Mouse (Mus musculus) hindbrain, embryonic 14.5 days (tissue): ENCODE measurements around the gene Gm6525. TPM values are rescaled to one million over a fixed set of nuclear protein-coding genes. Genes with fewer than 3 reads are reported as not detected.

Experiments
- ATAC-seq: fragments of 200-750 bp; cut with Nextera tagmentation; 2 replicates; pipeline ENCODE4 v1.8.0; 2017; ENCODE audit warnings: moderate number of reproducible peaks, mild to moderate bottlenecking, moderate TSS enrichment, moderate library complexity; ENCODE audit not compliant: low FRiP score
- DNase-seq: peaks from one replicate; pipeline ENCODE4 v3.0.0-alpha.2; 2015; ENCODE audit warnings: low spot score
- H3K27ac ChIP-seq: fragments of 300-500 bp; sonication (generic); 2 replicates; pipeline ENCODE4 v1.5.1; 2014; ENCODE audit warnings: mild to moderate bottlenecking, moderate library complexity
- H3K27me3 ChIP-seq: fragments of 300-500 bp; sonication (generic); 2 replicates; pipeline ENCODE4 v1.6.1; 2014; ENCODE audit warnings: mild to moderate bottlenecking, low read length, mixed read lengths; ENCODE audit not compliant: control insufficient read depth, insufficient read depth
- H3K36me3 ChIP-seq: fragments of 300-500 bp; sonication (generic); replicated peaks from 2 replicates; pipeline ENCODE4 v1.6.1; 2014; ENCODE audit not compliant: control insufficient read depth, insufficient read depth
- H3K4me1 ChIP-seq: fragments of 300-500 bp; sonication (generic); replicated peaks from 2 replicates; pipeline ENCODE4 v1.6.1; 2014; ENCODE audit warnings: antibody characterized with exemption, low read length, mixed read lengths; ENCODE audit not compliant: control insufficient read depth, insufficient read depth
- H3K4me2 ChIP-seq: fragments of 300-500 bp; sonication (generic); replicated peaks from 2 replicates; pipeline ENCODE4 v1.6.1; 2014; ENCODE audit warnings: mild to moderate bottlenecking, moderate library complexity
- H3K4me3 ChIP-seq: fragments of 300-500 bp; sonication (generic); replicated peaks from 2 replicates; pipeline ENCODE4 v1.5.1; 2014; ENCODE audit warnings: mild to moderate bottlenecking, low read length
- H3K9ac ChIP-seq: fragments of 300-500 bp; sonication (generic); 2 replicates; pipeline ENCODE4 v1.6.1; 2014
- H3K9me3 ChIP-seq: fragments of 300-500 bp; sonication (generic); 2 replicates; pipeline ENCODE4 v1.6.1; 2016; ENCODE audit warnings: low read length; ENCODE audit not compliant: control insufficient read depth
- WGBS: fragments of 180-500 bp; shearing (Covaris S2); extraction: QIAGEN DNeasy Blood & Tissue Kit; methylation state at CpG from one replicate; pipeline ENCODE4 v1.1.7; 2014; 5-methylcytosine and 5-hydroxymethylcytosine counted together
- polyA plus RNA-seq: library from polyadenylated mRNA; unstranded; fragments of >200 nt; fragmentation: Nextera tagmentation; extraction: Ambion mirVana; gene quantifications from 2 replicates; pipeline ENCODE4 v1.2.1, GENCODE M21; 2014

The Gm6525 gene
- polyA plus RNA-seq, 1 experiment from 2014 or later: 2.7 TPM

DNA sequence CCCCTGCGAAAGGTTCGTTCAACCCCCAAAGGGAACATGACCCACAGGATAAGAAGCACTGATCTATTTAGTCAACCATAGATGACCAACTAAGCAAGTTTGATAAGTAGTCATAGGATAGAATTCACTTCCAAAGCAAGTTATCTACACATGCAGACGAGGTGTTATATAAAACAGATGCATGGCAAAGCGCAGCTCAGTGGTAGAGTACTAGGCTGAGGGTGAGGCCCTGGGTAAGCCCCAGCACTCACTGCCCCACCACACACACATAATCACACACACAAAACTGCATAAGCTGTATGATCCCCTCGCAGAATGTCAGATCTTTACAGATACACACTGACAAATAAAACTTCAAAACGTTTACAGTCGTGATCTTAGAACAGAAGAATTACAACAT is 37.4 kb upstream of the Gm6525 start:
- no peak for ATAC-seq
- no peaks in the 10 kb centered on the region for H3K4me1 ChIP-seq
- 92% methylated on average over 7 of the region's 7 CpGs for WGBS

DNA sequence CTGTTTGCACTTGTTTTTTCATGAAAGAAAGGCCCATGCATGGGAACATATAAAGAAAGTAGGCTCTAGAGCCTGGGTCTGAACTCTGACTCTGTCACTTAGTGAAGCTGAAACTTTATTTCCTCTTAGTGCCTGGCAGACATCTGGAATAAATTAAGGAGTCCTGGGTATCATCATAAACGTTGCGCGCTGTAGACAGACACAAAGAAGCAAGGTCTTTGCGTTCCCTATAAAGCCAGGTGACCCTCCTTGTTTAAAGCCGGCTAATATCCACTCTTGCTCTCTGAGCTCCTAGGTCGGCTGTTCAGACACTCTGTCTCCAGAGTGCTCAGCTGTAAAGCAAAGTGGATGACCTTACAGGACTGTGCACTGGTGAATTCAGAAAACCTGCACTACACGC is 33.0 kb upstream of the Gm6525 start:
- Histone ChIP-seq H3K9ac (no peak overlapping the region), H3K36me3 (no peaks in the 10 kb centered on the region), H3K4me1 (no peaks in the 10 kb centered on the region), H3K9me3 (no peaks in the 10 kb centered on the region), H3K4me3 (no peak overlapping the region), H3K4me2 (no peak overlapping the region), H3K27me3 (no peaks in the 10 kb centered on the region), H3K27ac (no peak overlapping the region)
- ATAC-seq (no peak), DNase-seq (no peak)
- WGBS: 83% methylated on average over 7 of the region's 7 CpGs

More for the DNA sequence above, 37.4 kb upstream of the Gm6525 start:
- no peak overlapping the region for H3K27ac ChIP-seq
- no peaks in the 10 kb centered on the region for H3K9me3 ChIP-seq
- no peak for DNase-seq
- no peak overlapping the region for H3K9ac ChIP-seq
- H3K4me3 ChIP-seq: no peak overlapping the region
- H3K4me2 ChIP-seq: no peak overlapping the region
- no peaks in the 10 kb centered on the region for H3K27me3 ChIP-seq
- H3K36me3 ChIP-seq: no peaks in the 10 kb centered on the region

DNA sequence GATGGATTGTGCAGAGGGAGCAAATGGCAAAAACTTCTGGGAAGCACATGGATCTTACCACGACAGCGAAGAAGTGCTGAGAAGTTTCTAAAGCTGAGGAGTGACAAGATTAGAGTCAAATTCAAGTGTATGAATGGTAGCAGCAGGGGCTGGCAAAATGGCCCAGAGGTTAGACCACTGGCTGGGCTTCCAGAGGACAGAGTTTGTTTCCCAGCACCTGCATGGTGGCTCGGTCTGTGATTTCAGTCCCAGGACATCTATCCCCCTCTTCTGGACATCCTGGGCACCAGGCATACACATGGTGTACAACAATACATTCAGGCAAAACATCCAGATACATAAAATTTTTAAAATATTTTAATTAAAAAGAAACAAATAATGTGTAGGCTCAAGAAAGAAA is 24.1 kb upstream of the Gm6525 start:
- H3K9me3 ChIP-seq: no peaks in the 10 kb centered on the region
- no peak for DNase-seq
- no peak overlapping the region for H3K27ac ChIP-seq
- H3K36me3 ChIP-seq: no peaks in the 10 kb centered on the region
- H3K4me3 ChIP-seq: no peak overlapping the region
- ATAC-seq: no peak
- H3K27me3 ChIP-seq: no peaks in the 10 kb centered on the region
- H3K9ac ChIP-seq: no peak overlapping the region
- no peaks in the 10 kb centered on the region for H3K4me1 ChIP-seq
- 92% methylated on average over 3 of the region's 3 CpGs for WGBS
- no peak overlapping the region for H3K4me2 ChIP-seq

DNA sequence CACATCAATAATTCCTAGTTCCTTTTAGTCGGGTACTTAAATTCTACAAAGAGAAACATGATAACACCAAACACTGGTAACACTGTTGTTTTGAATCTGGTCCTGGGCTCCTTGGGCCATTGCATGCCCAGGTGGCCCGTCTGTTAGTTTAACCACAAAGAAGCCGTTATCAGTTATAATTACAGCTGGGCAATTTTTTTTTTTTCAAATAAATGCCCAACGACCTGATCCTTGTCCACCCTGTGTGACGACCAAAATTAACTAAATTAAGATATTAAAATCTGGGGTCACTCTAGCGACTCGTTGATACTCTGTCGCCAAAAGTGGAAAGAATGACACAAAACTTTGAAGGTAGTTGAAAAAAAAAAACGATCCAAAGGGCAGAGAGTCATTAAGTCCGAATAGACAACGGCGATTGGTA is 19.2 kb upstream of the Gm6525 start:
- no peak overlapping the region for H3K4me3 ChIP-seq
- H3K27ac ChIP-seq: no peak overlapping the region
- H3K4me2 ChIP-seq: peak overlapping the region; percentile 94; the same call in 1 of the 2 replicates
- H3K9ac ChIP-seq: no peak overlapping the region
- no peak for ATAC-seq
- DNase-seq: no peak
- H3K9me3 ChIP-seq: no peaks in the 10 kb centered on the region
- no peaks in the 10 kb centered on the region for H3K27me3 ChIP-seq
- 0 out of 2 replicates have a peak, but pooled peaks cover 3% of the 10 kb centered on the region for H3K4me1 ChIP-seq
- peaks cover 12% of the 10 kb centered on the region for H3K36me3 ChIP-seq
- 19% methylated on average over 12 of the region's 12 CpGs for WGBS

DNA sequence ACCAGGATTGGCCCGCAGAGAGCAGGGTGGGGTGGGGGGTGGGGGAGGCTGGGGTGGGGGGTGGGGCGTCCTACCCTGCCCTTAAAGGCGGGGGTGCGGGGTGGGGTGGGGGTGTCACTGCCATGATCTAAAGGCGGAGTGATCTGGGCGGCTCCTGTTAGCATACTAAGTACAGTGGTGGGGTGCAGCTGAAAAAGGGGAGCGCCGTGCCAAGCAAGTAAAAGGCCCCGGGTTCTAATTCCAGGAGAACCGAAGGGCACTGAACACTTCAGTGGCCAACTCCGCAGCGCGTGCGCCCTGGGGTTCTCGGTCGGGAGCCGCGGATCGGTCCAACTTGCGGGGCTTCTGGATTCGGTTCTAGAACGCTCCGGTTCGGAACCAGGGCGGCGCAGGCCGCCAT is 18.8 kb upstream of the Gm6525 start:
- no peak for DNase-seq
- Histone ChIP-seq H3K9me3 (no peaks in the 10 kb centered on the region), H3K36me3 (peaks cover 16% of the 10 kb centered on the region), H3K9ac (peak overlapping the region; percentile 60), H3K4me3 (peak overlapping the region; percentile 50), H3K27me3 (no peaks in the 10 kb centered on the region), H3K27ac (no peak overlapping the region), H3K4me1 (0 out of 2 replicates have a peak, but pooled peaks cover 3% of the 10 kb centered on the region), H3K4me2 (peak overlapping the region; percentile 94)
- under 1% methylated on average over 27 of the region's 27 CpGs for WGBS
- ATAC-seq: peak; percentile 61

DNA sequence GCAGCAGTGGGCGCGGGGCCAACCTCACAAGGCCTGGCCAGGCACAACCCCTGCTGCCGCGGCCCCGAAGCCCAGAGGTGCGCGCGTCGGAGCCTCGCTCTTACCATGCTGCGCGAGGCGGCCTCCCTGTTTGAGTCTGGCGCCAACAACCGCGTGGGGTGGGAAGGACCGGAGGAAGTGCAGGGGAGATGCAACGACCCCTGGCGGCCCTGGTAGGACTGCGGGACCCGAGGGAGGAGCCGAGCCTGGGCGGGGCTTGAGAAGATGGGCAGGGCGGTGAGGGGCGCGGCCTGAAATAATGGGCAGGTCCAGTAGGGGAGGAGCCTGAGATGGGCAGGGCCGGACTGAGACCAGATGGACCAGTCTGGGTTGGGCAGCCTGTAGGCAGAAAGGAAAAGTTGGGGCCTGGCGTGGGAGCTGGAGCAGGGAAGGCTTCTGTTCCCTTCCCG is 18.3 kb upstream of the Gm6525 start, which contains the start of gene Mnd1:
Mnd1 (minus strand) TSS at position 229 of the 449 bp plus-strand sequence.
- Histone ChIP-seq H3K36me3 (peaks cover 20% of the 10 kb centered on the region), H3K27me3 (no peaks in the 10 kb centered on the region), H3K27ac (no peak within 1 kb of the TSS), H3K4me2 (peak within 1 kb of the TSS; percentile 94), H3K9me3 (no peaks in the 10 kb centered on the region), H3K9ac (peak within 1 kb of the TSS; percentile 60), H3K4me1 (0 out of 2 replicates have a peak, but pooled peaks cover 3% of the 10 kb centered on the region), H3K4me3 (peak within 1 kb of the TSS; percentile 50)
- WGBS: 0% methylated on average over 29 of the region's 29 CpGs
- ATAC-seq (peak; percentile 96), DNase-seq (peak; percentile 86)

DNA sequence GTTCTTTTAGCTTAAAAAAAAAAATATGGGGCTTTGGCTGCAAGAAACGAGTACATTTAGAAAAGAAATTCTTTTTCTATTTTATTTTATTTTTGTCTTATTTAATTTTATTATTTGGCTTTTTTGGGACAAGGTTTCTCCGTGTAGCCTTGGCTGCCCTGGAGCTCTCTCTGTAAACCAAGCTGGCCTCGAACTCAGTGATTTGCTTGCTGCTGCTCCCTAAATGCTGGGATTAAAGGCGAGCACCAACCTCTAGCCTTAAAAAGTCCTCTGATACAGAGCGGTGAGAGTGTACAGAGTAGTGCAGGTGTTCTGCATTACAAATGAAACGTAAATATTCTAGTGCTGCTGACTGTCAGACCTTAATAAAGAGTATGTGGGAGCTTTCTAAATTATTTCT is 17.8 kb upstream of the Gm6525 start:
- no peaks in the 10 kb centered on the region for H3K9me3 ChIP-seq
- H3K4me1 ChIP-seq: 0 out of 2 replicates have a peak, but pooled peaks cover 3% of the 10 kb centered on the region
- peaks cover 23% of the 10 kb centered on the region for H3K36me3 ChIP-seq
- H3K9ac ChIP-seq: 0 out of 2 replicates have a peak overlapping the region, but pooled peaks have one; percentile 60
- WGBS: 61% methylated on average over 6 of the region's 6 CpGs
- no peak overlapping the region for H3K27ac ChIP-seq
- H3K27me3 ChIP-seq: no peaks in the 10 kb centered on the region
- peak overlapping the region; percentile 94 for H3K4me2 ChIP-seq
- peak overlapping the region; percentile 50; the same call in 1 of the 2 replicates for H3K4me3 ChIP-seq
- DNase-seq: no peak
- ATAC-seq: no peak

DNA sequence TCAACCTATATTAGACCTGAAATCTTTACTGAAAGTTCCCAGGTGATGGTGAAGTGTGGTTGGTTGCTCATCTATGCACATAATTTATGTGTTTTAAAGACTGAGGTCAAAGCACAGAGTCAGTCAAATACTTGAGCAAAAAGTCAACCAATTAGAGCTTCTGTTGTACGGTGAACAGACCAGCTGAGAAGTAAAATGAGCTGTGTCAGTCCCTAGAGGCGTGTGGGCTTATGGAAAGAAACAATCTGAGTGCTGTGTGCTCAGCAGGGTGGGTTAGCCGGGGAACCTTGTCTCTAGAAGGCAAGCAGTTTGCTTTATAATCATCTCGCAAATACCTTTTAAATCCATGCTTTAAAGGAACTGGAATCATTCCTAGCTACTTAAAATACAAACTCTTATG is 16.9 kb upstream of the Gm6525 start:
- Histone ChIP-seq H3K9me3 (no peaks in the 10 kb centered on the region), H3K27ac (no peak overlapping the region), H3K36me3 (peaks cover 32% of the 10 kb centered on the region), H3K27me3 (no peaks in the 10 kb centered on the region), H3K4me3 (no peak overlapping the region), H3K4me2 (no peak overlapping the region), H3K4me1 (0 out of 2 replicates have a peak, but pooled peaks cover 3% of the 10 kb centered on the region), H3K9ac (no peak overlapping the region)
- WGBS: 42% methylated on average over 4 of the region's 4 CpGs
- DNase-seq (no peak), ATAC-seq (no peak)

DNA sequence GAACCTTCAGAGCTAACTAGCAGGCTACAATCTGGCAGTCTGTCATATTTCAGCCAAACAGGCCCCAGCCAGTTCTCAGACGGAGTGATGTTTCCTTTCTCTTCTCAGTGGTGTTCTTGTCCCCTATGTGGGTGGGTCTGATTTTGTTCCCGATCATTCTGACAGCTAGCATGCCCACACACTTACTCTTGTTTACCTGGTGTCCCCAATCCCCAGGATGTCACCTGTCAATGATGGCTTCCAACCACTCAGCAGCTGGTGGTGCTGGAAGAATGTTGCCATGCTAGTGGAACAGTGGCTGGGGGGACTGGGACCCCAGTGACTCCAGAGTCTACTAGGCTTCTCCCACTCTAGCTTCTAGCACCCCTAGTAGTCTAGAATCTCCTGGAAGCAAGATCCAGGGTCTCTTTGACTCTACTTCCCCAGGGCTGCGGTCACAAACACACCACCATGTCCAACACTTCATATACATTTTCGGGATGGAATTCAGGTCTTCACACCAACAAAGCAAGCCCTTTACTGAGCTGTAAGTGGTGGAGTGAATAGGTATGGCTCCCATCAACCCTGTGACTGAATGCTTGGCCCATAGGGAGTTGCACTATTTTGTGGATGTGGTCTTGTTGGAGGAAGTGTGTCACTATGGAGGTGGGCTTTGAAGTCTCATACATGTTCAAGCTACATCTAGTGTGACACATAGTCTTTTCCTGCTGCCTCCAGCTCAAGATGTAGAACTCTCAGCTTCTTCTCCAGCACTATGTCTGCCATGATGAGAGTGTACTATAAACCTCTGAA is 16.1 kb upstream of the Gm6525 start:
- no peak for DNase-seq
- Histone ChIP-seq H3K9me3 (no peaks in the 10 kb centered on the region), H3K27me3 (no peaks in the 10 kb centered on the region), H3K4me1 (0 out of 2 replicates have a peak, but pooled peaks cover 3% of the 10 kb centered on the region), H3K27ac (no peak overlapping the region), H3K36me3 (peaks cover 39% of the 10 kb centered on the region), H3K4me3 (no peak overlapping the region), H3K4me2 (no peak overlapping the region), H3K9ac (no peak overlapping the region)
- WGBS: 92% methylated on average over 4 of the region's 4 CpGs
- ATAC-seq: no peak
